Mouse (Mus musculus) CD4-positive, CD25-positive, alpha-beta regulatory T cell, adult 2 months (primary cell): ENCODE measurements around the gene Ntn4.

Experiments used
- DNase-seq: peaks from one replicate; pipeline ENCODE4 v3.0.0-alpha.2; 2012; ENCODE audit warnings: low read depth, low spot score

Gene Ntn4

GRCm38 (mm10) chr10:93728131-93728530 is 87.7 kb downstream of the Ntn4 start:
- no peak for DNase-seq

GRCm38 (mm10) chr10:93730514-93730913 is 90.0 kb downstream of the Ntn4 start:
- no peak for DNase-seq

- no peak for DNase-seq
Observed at GRCm38 (mm10) chr10:93731248-93731691, 90.8 kb downstream of the Ntn4 start.

GRCm38 (mm10) chr10:93736114-93736645 is 95.7 kb downstream of the Ntn4 start:
- DNase-seq, result no peak

GRCm38 (mm10) chr10:93737080-93737479 is 96.6 kb downstream of the Ntn4 start:
- DNase-seq, result no peak

GRCm38 (mm10) chr10:93741446-93742096 is 101.1 kb downstream of the Ntn4 start:
- DNase-seq, result no peak

GRCm38 (mm10) chr10:93742097-93742446 is 101.6 kb downstream of the Ntn4 start:
- DNase-seq, result no peak

- peak; percentile 29 for DNase-seq
Observed at GRCm38 (mm10) chr10:93742598-93742997, 102.1 kb downstream of the Ntn4 start.

- DNase-seq, result no peak
Observed at GRCm38 (mm10) chr10:93749267-93750192, 109.0 kb downstream of the Ntn4 start.

- DNase-seq, result no peak
Observed at GRCm38 (mm10) chr10:93751302-93751701, 110.8 kb downstream of the Ntn4 start.

GRCm38 (mm10) chr10:93753711-93754391 is 113.4 kb downstream of the Ntn4 start:
- no peak for DNase-seq

- no peak for DNase-seq
Observed at GRCm38 (mm10) chr10:93756211-93756610, 115.7 kb downstream of the Ntn4 start.

- no peak for DNase-seq
Observed at GRCm38 (mm10) chr10:93759644-93760043, 119.2 kb downstream of the Ntn4 start.

GRCm38 (mm10) chr10:93760429-93760828 is 119.9 kb downstream of the Ntn4 start:
- no peak for DNase-seq

- DNase-seq, result peak; percentile 78
Observed at GRCm38 (mm10) chr10:93763074-93763473, 122.6 kb downstream of the Ntn4 start.

- DNase-seq, result no peak
Observed at GRCm38 (mm10) chr10:93766221-93766620, 125.7 kb downstream of the Ntn4 start.

GRCm38 (mm10) chr10:93767245-93767644 is 126.8 kb downstream of the Ntn4 start:
- DNase-seq, result no peak

GRCm38 (mm10) chr10:93768222-93768621 is 127.7 kb downstream of the Ntn4 start:
- no peak for DNase-seq

- DNase-seq, result no peak
Observed at GRCm38 (mm10) chr10:93771931-93772465, 131.5 kb downstream of the Ntn4 start.

- no peak for DNase-seq
Observed at GRCm38 (mm10) chr10:93772492-93772891, 132.0 kb downstream of the Ntn4 start.

GRCm38 (mm10) chr10:93776731-93777151 is 136.3 kb downstream of the Ntn4 start:
- DNase-seq, result no peak

- DNase-seq, result peak; percentile 70
Observed at GRCm38 (mm10) chr10:93777372-93777771, 136.9 kb downstream of the Ntn4 start.
